Mouse (Mus musculus) megakaryocyte-erythroid progenitor cell, adult 5 weeks (primary cell): ENCODE data around the gene Sarnp. TPM values are rescaled to one million over a fixed set of nuclear protein-coding genes. Genes with fewer than 3 reads are reported as not detected.

Source experiments
- polyA plus RNA-seq: library from polyadenylated mRNA; stranded (reverse); fragments of >175 nt; gene quantifications from 2 replicates; pipeline ENCODE4 v1.2.3, GENCODE M21; 2012

The Sarnp gene
- 17.1 and 19.3 TPM in 2 replicates for polyA plus RNA-seq

DNA sequence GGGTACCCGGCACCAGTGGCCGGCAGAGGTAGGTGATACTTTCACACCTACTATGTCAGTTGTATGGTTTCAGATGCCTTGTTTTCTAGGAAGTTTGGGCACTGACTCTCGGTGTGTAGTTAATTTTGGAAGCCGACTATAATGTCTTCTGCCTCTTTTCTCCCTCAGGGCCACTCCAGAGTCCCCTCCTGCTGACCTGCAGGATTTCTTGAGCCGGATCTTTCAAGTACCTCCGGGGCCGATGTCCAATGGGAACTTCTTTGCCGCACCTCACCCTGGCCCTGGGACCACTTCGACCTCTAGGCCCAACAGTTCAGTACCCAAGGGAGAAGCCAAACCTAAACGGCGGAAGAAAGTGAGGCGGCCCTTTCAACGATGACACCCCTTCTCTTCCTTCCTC lies at the start of gene Sarnp:
Gene Sarnp (plus strand): TSS at position 301 of the 400 bp plus-strand sequence.

DNA sequence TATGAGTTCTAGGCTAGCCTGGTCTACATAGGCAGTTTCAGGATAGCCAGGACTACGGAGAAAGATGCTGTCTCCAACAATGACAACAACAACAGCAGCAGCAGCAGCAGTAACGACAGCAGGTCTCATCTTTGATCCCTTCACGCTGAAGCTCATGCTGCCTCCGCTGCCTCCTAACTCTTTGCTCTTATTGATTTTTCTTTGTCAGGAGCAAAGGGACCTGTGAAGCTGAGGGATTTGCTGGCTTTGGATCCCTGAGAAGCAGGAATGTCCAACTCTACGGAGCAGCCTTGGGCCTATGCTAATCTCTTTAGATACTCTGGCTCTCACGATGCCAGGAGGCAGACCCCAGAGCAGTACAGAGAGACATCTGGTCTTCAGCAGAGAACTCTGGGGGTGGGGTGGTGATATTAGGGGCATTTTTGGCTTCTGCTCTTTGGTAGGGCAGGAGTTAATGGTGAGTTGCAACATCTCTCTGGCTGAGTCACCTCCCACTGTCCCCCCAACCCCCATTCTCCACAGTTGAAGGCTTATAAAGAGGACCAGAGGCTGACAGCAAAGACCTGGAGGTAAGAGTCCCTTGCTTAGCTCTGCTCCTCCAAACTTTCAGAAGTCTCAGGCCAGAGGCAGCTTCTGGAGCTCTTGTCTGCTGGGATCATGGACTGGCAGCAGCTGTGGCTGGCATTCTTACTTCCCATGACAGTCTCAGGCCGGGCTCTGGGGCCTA lies 26.6 kb upstream of the Sarnp start, which contains the start of gene Mmp19:
Gene Mmp19 (plus strand): TSS at position 513 of the 727 bp plus-strand sequence.

DNA sequence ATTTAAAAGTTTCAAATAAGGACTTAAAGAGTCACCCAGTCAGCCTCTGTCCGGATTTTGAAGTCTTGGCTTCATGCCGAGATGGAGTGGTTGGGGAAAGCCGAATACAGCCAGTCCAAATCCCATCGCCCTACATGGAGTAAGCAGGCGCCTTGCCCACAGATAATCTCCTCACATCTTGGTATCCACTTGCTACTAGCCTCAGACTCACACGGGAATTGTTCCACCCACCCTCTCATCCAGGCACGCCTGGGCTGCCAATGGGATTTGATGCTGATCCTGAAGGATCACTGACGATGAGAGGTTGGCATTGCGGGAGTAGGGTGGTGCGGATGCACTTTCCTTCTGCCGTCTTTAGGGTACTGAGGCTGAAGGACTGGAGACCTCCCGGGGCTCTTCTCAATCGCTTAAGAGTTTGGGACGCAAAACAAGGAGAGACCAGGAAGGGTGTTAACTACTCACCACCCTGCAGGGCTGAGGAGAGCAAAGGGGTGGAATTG lies 13.3 kb upstream of the Sarnp start, which contains the start of gene Dnajc14:
Gene Dnajc14 (plus strand): TSS at position 292 of the 500 bp plus-strand sequence.

DNA sequence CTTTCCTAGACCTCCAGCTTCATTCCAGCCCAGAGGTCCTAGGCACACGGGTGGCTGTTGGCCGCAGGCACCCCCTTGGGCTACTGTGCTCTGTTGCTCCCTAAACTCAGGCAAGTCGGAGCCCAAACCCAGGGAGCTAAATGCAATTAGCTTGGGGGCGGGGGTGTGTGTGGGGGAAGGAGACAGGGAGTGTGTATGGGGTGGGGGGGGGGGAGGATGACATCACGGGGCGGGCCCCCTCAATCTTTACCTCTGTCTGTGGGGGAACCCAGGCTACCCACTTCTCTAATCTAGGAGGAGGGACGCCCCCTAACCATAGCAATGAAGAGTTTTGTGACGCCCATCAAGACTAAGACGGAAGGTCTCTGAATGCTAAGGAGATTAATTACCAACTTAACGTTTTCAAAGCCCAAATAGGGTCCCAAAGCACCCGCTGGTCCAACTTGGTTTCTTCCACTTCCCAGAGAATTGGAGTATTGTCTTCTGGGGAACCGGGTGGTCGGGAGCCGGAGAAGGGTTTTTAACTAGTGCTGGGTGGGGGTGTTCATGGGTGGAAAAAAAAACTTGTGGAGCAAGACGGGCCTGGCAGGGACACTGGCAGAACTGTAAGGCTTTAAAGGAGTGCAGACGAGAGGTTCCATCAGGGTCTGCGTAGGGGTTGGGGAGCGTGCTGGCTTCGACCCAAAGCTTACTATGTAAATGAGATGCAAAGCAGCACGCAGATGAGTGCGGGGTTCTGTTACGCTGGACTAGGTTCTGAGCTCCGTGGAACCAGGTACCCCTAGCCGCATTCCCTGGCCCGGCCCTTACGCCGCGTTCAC lies 12.7 kb upstream of the Sarnp start, which contains the start of gene Tmem198b:
Gene Tmem198b (minus strand): TSS at position 100 of the 821 bp plus-strand sequence.

GRCm38 (mm10) chr10:128821358-128822056 lies 4.4 kb downstream of the Sarnp start, which contains the start of gene Ormdl2:
Gene Ormdl2 (minus strand): TSS chr10:128821645.

GRCm38 (mm10) chr10:128891296-128892094 lies 74.4 kb downstream of the Sarnp start, which contains the start of gene Gdf11:
Gene Gdf11 (minus strand): TSS chr10:128891718.

GRCm38 (mm10) chr10:128900698-128901097 lies 83.6 kb downstream of the Sarnp start, which contains the start of gene Cd63:
Gene Cd63 (plus strand): TSS chr10:128900989.

DNA sequence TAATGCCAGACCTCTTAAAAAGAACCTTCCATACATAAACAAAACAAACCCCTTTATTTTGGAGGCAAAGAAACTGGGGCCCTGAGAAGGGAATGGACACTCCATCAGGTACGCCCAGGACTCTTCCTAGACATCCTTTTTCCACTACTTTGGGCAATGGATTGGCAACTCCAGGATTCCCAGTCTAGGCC lies 105.6 kb downstream of the Sarnp start, which contains the start of gene Rdh5:
Gene Rdh5 (minus strand): TSS at position 67 of the 191 bp plus-strand sequence.

GRCm38 (mm10) chr10:128923935-128924334 lies 106.8 kb downstream of the Sarnp start, which contains the start of gene Bloc1s1:
Gene Bloc1s1 (minus strand): TSS chr10:128924035.

Other genes with a start within 250 kb of the Sarnp start
- gene Erbb3, start 227.7 kb upstream of the Sarnp start, polyA plus RNA-seq = 0.46 and 0.58 TPM in 2 replicates
- gene Rps26, start 190.6 kb upstream of the Sarnp start, polyA plus RNA-seq = 4,910 and 5,054 TPM in 2 replicates
- gene Ikzf4, start 171.3 kb upstream of the Sarnp start, polyA plus RNA-seq = 0.13 and 0.15 TPM in 2 replicates
- 1.2 and 1.3 TPM in 2 replicates for gene Suox, start 143.3 kb upstream of the Sarnp start, polyA plus RNA-seq
- 12.0 and 19.6 TPM in 2 replicates for gene Rab5b, start 121.1 kb upstream of the Sarnp start, polyA plus RNA-seq
- 0.37 and 0.69 TPM in 2 replicates for gene Pmel, start 113.1 kb upstream of the Sarnp start, polyA plus RNA-seq
- gene Cdk2, start 112.3 kb upstream of the Sarnp start, polyA plus RNA-seq = 28.2 and 29.2 TPM in 2 replicates
- 3.2 and 3.3 TPM in 2 replicates for gene Dgka, start 72.5 kb upstream of the Sarnp start, polyA plus RNA-seq
- gene Pym1, start 69.4 kb upstream of the Sarnp start, polyA plus RNA-seq = 116 and 137 TPM in 2 replicates
- 1.5 and 2.3 TPM in 2 replicates for gene Mmp19, start 26.4 kb upstream of the Sarnp start, polyA plus RNA-seq
- gene Dnajc14, start 13.3 kb upstream of the Sarnp start, polyA plus RNA-seq = 10.5 and 11.0 TPM in 2 replicates
- 3.9 and 4.2 TPM in 2 replicates for gene Tmem198b, start 13.0 kb upstream of the Sarnp start, polyA plus RNA-seq
- 15.8 and 20.5 TPM in 2 replicates for gene Ormdl2, start 4.3 kb downstream of the Sarnp start, polyA plus RNA-seq
- 0.11 and 0.16 TPM in 2 replicates for gene Gdf11, start 74.4 kb downstream of the Sarnp start, polyA plus RNA-seq
- gene Cd63, start 83.7 kb downstream of the Sarnp start, polyA plus RNA-seq = 48.8 and 52.5 TPM in 2 replicates
- 2.5 and 3.0 TPM in 2 replicates for gene Rdh5, start 105.6 kb downstream of the Sarnp start, polyA plus RNA-seq
- gene Bloc1s1, start 106.7 kb downstream of the Sarnp start, polyA plus RNA-seq = 264 and 304 TPM in 2 replicates
- 0.04 and 0.10 TPM in 2 replicates for gene Itga7, start 116.5 kb downstream of the Sarnp start, polyA plus RNA-seq
- gene Mettl7b, start 143.7 kb downstream of the Sarnp start, polyA plus RNA-seq = not detected in 2 replicates
- gene Olfr9, start 172.1 kb downstream of the Sarnp start, polyA plus RNA-seq = not detected in 2 replicates
- gene Olfr763, start 193.5 kb downstream of the Sarnp start, polyA plus RNA-seq = not detected in 2 replicates
- not detected in 2 replicates for gene Olfr764-ps1, start 222.6 kb downstream of the Sarnp start, polyA plus RNA-seq
- not detected in 2 replicates for gene Olfr765, start 232.7 kb downstream of the Sarnp start, polyA plus RNA-seq